Comparison of ENCODE assay signal across 11 mouse cellular contexts in genomic region chr10:77229609-77230595, GRCm38 (mm10). TPM values are rescaled to one million over a fixed set of nuclear protein-coding genes. Genes with fewer than 3 reads are reported as not detected.
DNase-seq lines count a peak whose midpoint lies in the region; ATAC-seq lines count a peak whose summit lies in the region.
"Had no signal": no experiment of that assay in that cellular context is flagged by ENCODE, and none has a peak within 500 bp of the region (broad histone marks: within the 10 kb centered on the region; RNA-seq: fewer than 3 reads in every experiment).

No protein-coding gene starts in this region.

- H3K27ac ChIP-seq in heart, embryonic 13.5 days (replicated peaks): peak overlapping the region; percentile 89
- peak overlapping the region; percentile 87 for H3K27ac ChIP-seq in heart, embryonic 16.5 days (ENCODE audit: low read length)
- H3K27ac ChIP-seq: layer of hippocampus, adult 2 months had no signal

- no peaks in the 10 kb centered on the region for H3K36me3 ChIP-seq in heart, embryonic 13.5 days
- H3K36me3 ChIP-seq in heart, embryonic 16.5 days (ENCODE audit: control insufficient read depth, insufficient read depth): no peaks in the 10 kb centered on the region

- DNase-seq in heart, postnatal 25 days (ENCODE audit: low spot score): no peak
- DNase-seq in ovary, postnatal 36 days (ENCODE audit: low spot score): peak; percentile 56
- no peak for DNase-seq in ovary, postnatal 14 days (ENCODE audit: low spot score)
- no peak for DNase-seq in T-cell, adult 2 months (ENCODE audit: low spot score)
- no peak for DNase-seq in right cerebral cortex, postnatal 36 days (ENCODE audit: low spot score in 2 of 2)
- no peak for DNase-seq in cerebellum, adult 9-10 months
- DNase-seq: gastrocnemius, postnatal 10 days; lung, postnatal 10 days had no signal

- ATAC-seq in heart, embryonic 13.5 days (ENCODE audit: extremely low read depth, insufficient number of reproducible peaks, low FRiP score, low TSS enrichment): no peak
- ATAC-seq in heart, embryonic 16.5 days (replicated peaks; ENCODE audit: extremely low read depth, insufficient read depth, low FRiP score): peak; percentile 77

- intact Hi-C loops in heart, postnatal 25 days (cut with DNase I): no loop called here

- H3K4me2 ChIP-seq in heart, embryonic 13.5 days: peak overlapping the region; percentile 16; the same call in 1 of the 2 replicates
- peak overlapping the region; percentile 2; the same call in 1 of the 2 replicates for H3K4me2 ChIP-seq in heart, embryonic 16.5 days (ENCODE audit: low read depth, low read length)

- H3K9ac ChIP-seq in heart, embryonic 13.5 days: peak overlapping the region; percentile 39; the same call in 1 of the 2 replicates
- H3K9ac ChIP-seq in heart, embryonic 16.5 days (ENCODE audit: low read length): peak overlapping the region; percentile 34

- 30% methylated on average over 13 of the region's 13 CpGs for WGBS in heart, embryonic 13.5 days
- 25% methylated on average over 13 of the region's 13 CpGs for WGBS in heart, embryonic 16.5 days

- no peak overlapping the region for H3K4me3 ChIP-seq in heart, embryonic 13.5 days
- H3K4me3 ChIP-seq in heart, embryonic 16.5 days (ENCODE audit: low read length): no peak overlapping the region
- H3K4me3 ChIP-seq: layer of hippocampus, adult 2 months had no signal

- peaks cover 72% of the 10 kb centered on the region for H3K4me1 ChIP-seq in heart, embryonic 13.5 days
- H3K4me1 ChIP-seq in heart, embryonic 16.5 days (ENCODE audit: control insufficient read depth, insufficient read depth, low read length): peaks cover 43% of the 10 kb centered on the region

- no peaks in the 10 kb centered on the region for H3K27me3 ChIP-seq in heart, embryonic 13.5 days (replicated peaks)
- H3K27me3 ChIP-seq in heart, embryonic 16.5 days (ENCODE audit: control insufficient read depth, insufficient read depth, low read length): no peaks in the 10 kb centered on the region

- no peaks in the 10 kb centered on the region for H3K9me3 ChIP-seq in heart, embryonic 13.5 days
- H3K9me3 ChIP-seq in heart, embryonic 16.5 days (replicated peaks; ENCODE audit: control insufficient read depth, low read length): no peaks in the 10 kb centered on the region

RNA-seq across cellular contexts. Expression of gene Pofut2, which starts 29.1 kb away (rescaled TPM):
- 120 and 122 TPM in 2 replicates for polyA plus RNA-seq in heart, embryonic 13.5 days (2015; fragmentation: Nextera tagmentation; extraction: Ambion mirVana)
- 10 to 100 TPM; 39.9 to 45.1 TPM for total RNA-seq in heart, postnatal 25 days (2021)
- 108 and 115 TPM in 2 replicates for polyA plus RNA-seq in heart, embryonic 16.5 days (2015; fragmentation: Nextera tagmentation; extraction: Ambion mirVana)
